Comparison of ENCODE assay signal across 8 mouse cellular contexts in the genomic region with DNA sequence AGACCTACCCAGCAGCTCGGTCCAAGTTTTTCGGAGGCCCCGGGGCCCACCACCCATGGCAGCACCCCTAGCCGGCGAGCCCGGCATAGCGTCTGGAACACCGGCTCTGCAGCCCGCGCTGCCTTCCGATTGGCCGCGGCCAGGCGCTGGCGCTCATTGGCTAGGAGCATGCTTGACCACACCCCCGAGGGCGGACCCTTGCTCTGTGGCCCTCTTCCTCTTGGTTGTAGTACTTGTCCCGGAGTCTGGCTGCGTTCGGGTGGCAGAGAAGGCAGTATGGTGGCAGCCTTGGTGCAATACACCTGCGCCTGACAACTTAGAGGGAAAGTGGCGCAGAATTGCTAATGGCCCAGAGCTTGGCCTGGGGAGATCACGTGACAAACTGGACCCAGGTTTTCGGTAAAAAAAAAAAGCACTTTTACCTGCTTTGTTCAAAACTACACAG. TPM values are rescaled to one million over a fixed set of nuclear protein-coding genes. Genes with fewer than 3 reads are reported as not detected.
A peak's percentile ranks its signal among the peaks of the same experiment; 100 is the strongest.
DNase-seq lines count a peak whose midpoint lies in the region; ATAC-seq and TF ChIP-seq lines count a peak whose summit lies in the region.

A gene (minus strand): TSS at position 110 of the 445 bp plus-strand sequence.

- H3K9me3 ChIP-seq in G1E (replicated peaks): no peaks in the 10 kb centered on the region
- H3K9me3 ChIP-seq in forebrain, embryonic 16.5 days (ENCODE audit: control insufficient read depth, low read length): no peaks in the 10 kb centered on the region
- no peaks in the 10 kb centered on the region for H3K9me3 ChIP-seq in lung, embryonic 14.5 days (ENCODE audit: low read depth, low read length)

- TF ChIP-seq CTCF in G1E (IDR thresholded peaks at IDR 0.05; ENCODE audit: low read depth, low read length): no peak
- peak; percentile 65 for TF ChIP-seq CTCF in layer of hippocampus, adult 2 months (conservative IDR thresholded peaks at IDR 0.05)
- no peak for TF ChIP-seq CTCF in lung, embryonic 14.5 days (IDR thresholded peaks at IDR 0.05; ENCODE audit: low read depth)
- TF ChIP-seq CTCF in olfactory bulb, adult 2 months (IDR thresholded peaks at IDR 0.05; ENCODE audit: insufficient read depth, low read depth, low read length): no peak
- TF ChIP-seq CTCF in thymus, adult 2 months (IDR thresholded peaks at IDR 0.05; ENCODE audit: borderline replicate concordance, control insufficient read depth, extremely low read depth, insufficient read depth, low read length, poor library complexity): peak; percentile 78

- no peak for TF ChIP-seq POLR2A in olfactory bulb, adult 2 months (IDR thresholded peaks at IDR 0.05; ENCODE audit: insufficient read depth, low read depth, low read length)
- peak; percentile 82 for TF ChIP-seq POLR2A in thymus, adult 2 months (IDR thresholded peaks at IDR 0.05; ENCODE audit: control insufficient read depth, extremely low read depth, insufficient read depth, low read length, poor library complexity)

- peak; percentile 98 for DNase-seq in G1E (ENCODE audit: low spot score)
- peak; percentile 93 to 97 for DNase-seq in cerebellum, adult 18-20 months
- peak; percentile 89 to 90 for DNase-seq in heart, postnatal 36 days
- DNase-seq in layer of hippocampus, adult 2 months (ENCODE audit: low spot score in 2 of 2): peak; percentile 87 to 89
- DNase-seq in lung, embryonic 14.5 days: peak; percentile 97
- peak; percentile 98 for DNase-seq in thymus, adult 2 months

- intact Hi-C loops in heart, postnatal 36 days (cut with DNase I): loop anchor here (2.0 kb wide), 1 partner anchor 104 kb away; a partner anchor contains a TSS

- no peak within 1 kb of the TSS for H3K27ac ChIP-seq in forebrain, embryonic 16.5 days (ENCODE audit: low read length)
- H3K27ac ChIP-seq in layer of hippocampus, adult 2 months: no peak within 1 kb of the TSS
- no peak within 1 kb of the TSS for H3K27ac ChIP-seq in lung, embryonic 14.5 days (ENCODE audit: low read depth)
- no peak within 1 kb of the TSS for H3K27ac ChIP-seq in olfactory bulb, adult 2 months (ENCODE audit: insufficient read depth, low read depth, low read length)
- no peak within 1 kb of the TSS for H3K27ac ChIP-seq in thymus, adult 2 months (ENCODE audit: control insufficient read depth, insufficient read depth, low read length)

- peak; percentile 95 for ATAC-seq in G1E (ENCODE audit: extremely low read depth, insufficient number of reproducible peaks, low FRiP score, poor library complexity, severe bottlenecking)
- ATAC-seq in forebrain, embryonic 16.5 days: peak; percentile 99
- peak; percentile 100 for ATAC-seq in lung, embryonic 14.5 days (ENCODE audit: insufficient read depth)

- H3K4me3 ChIP-seq in G1E (ENCODE audit: low read depth, low read length): peak within 1 kb of the TSS; percentile 78
- peak within 1 kb of the TSS; percentile 58 for H3K4me3 ChIP-seq in forebrain, embryonic 16.5 days (replicated peaks; ENCODE audit: low read length)
- H3K4me3 ChIP-seq in layer of hippocampus, adult 2 months: peak within 1 kb of the TSS; percentile 52
- peak within 1 kb of the TSS; percentile 66 for H3K4me3 ChIP-seq in lung, embryonic 14.5 days (ENCODE audit: low read depth, low read length)
- peak within 1 kb of the TSS; percentile 52 for H3K4me3 ChIP-seq in olfactory bulb, adult 2 months (ENCODE audit: insufficient read depth, low read depth, low read length)
- H3K4me3 ChIP-seq in thymus, adult 2 months (ENCODE audit: control insufficient read depth, insufficient read depth, low read length): peak within 1 kb of the TSS; percentile 59

- H3K4me1 ChIP-seq in G1E (ENCODE audit: insufficient read depth, low read depth, low read length): peaks cover 8% of the 10 kb centered on the region
- peaks cover 13% of the 10 kb centered on the region for H3K4me1 ChIP-seq in forebrain, embryonic 16.5 days (replicated peaks; ENCODE audit: control insufficient read depth, insufficient read depth, low read length)
- no peaks in the 10 kb centered on the region; the same call in 1 of the 2 replicates for H3K4me1 ChIP-seq in lung, embryonic 14.5 days (ENCODE audit: insufficient read depth)
- peaks cover 8% of the 10 kb centered on the region for H3K4me1 ChIP-seq in olfactory bulb, adult 2 months (ENCODE audit: control insufficient read depth, insufficient read depth, low read length)
- H3K4me1 ChIP-seq in thymus, adult 2 months (replicated peaks; ENCODE audit: control insufficient read depth, insufficient read depth, low read length): peaks cover 4% of the 10 kb centered on the region

- peaks cover 10% of the 10 kb centered on the region; the same call in 1 of the 2 replicates for H3K27me3 ChIP-seq in G1E (ENCODE audit: insufficient read depth, low read length)
- no peaks in the 10 kb centered on the region for H3K27me3 ChIP-seq in forebrain, embryonic 16.5 days (replicated peaks; ENCODE audit: control insufficient read depth, insufficient read depth, low read length)
- H3K27me3 ChIP-seq in lung, embryonic 14.5 days (ENCODE audit: insufficient read depth, low read length): no peaks in the 10 kb centered on the region
- H3K27me3 ChIP-seq in thymus, adult 2 months (ENCODE audit: control insufficient read depth, insufficient read depth, low read length): no peaks in the 10 kb centered on the region

- peak within 1 kb of the TSS; percentile 70 for H3K4me2 ChIP-seq in forebrain, embryonic 16.5 days (ENCODE audit: low read length)
- peak within 1 kb of the TSS; percentile 64 for H3K4me2 ChIP-seq in lung, embryonic 14.5 days

- 0% methylated on average over 24 of the region's 24 CpGs for WGBS in forebrain, embryonic 16.5 days
- WGBS in lung, embryonic 14.5 days: under 1% methylated on average over 24 of the region's 24 CpGs
- WGBS in olfactory bulb, adult 2 months: under 1% methylated on average over 24 of the region's 24 CpGs
- WGBS in thymus, adult 2 months: under 1% methylated on average over 24 of the region's 24 CpGs

- H3K9ac ChIP-seq in forebrain, embryonic 16.5 days (replicated peaks; ENCODE audit: low read depth, low read length): peak within 1 kb of the TSS; percentile 60
- peak within 1 kb of the TSS; percentile 67 for H3K9ac ChIP-seq in lung, embryonic 14.5 days

- peaks cover 19% of the 10 kb centered on the region for H3K36me3 ChIP-seq in G1E (replicated peaks)
- H3K36me3 ChIP-seq in forebrain, embryonic 16.5 days (ENCODE audit: control insufficient read depth, insufficient read depth): no peaks in the 10 kb centered on the region
- 0 out of 2 replicates have a peak, but pooled peaks cover 2% of the 10 kb centered on the region for H3K36me3 ChIP-seq in lung, embryonic 14.5 days (ENCODE audit: insufficient read depth)
- no peaks in the 10 kb centered on the region for H3K36me3 ChIP-seq in thymus, adult 2 months (ENCODE audit: control insufficient read depth, insufficient read depth, low read length)

RNA-seq across cellular contexts. Expression of the gene that starts here (rescaled TPM):
- total RNA-seq in G1E (2014; fragmentation: Nextera tagmentation) (21.2 and 30.3 TPM in 2 replicates), G1E (2017) (26.2 and 26.3 TPM in 2 replicates)
- polyA plus RNA-seq in G1E (2012): 48.7 and 50.9 TPM in 2 replicates
- 12.8 and 14.8 TPM in 2 replicates for polyA plus RNA-seq in forebrain, embryonic 16.5 days (2015; fragmentation: Nextera tagmentation; extraction: Ambion mirVana)
- 1 to 10 TPM; 1.7 to 3.4 TPM for total RNA-seq in heart, postnatal 36 days (2021)
- 1 to 10 TPM; 1.7 to 2.8 TPM for total RNA-seq in layer of hippocampus, adult 2 months (2021)
- polyA plus RNA-seq in lung, embryonic 14.5 days (2014; fragmentation: Nextera tagmentation; extraction: Ambion mirVana): 40.0 and 41.6 TPM in 2 replicates
- polyA plus RNA-seq in olfactory bulb, adult 2 months (2012; ENCODE audit: insufficient read depth, insufficient read length, low replicate concordance, missing spikeins): not detected in 2 replicates
- 84.5 and 97.2 TPM in 2 replicates for polyA plus RNA-seq in thymus, adult 2 months (2012; rRNA removed)

Comparison
In these comparisons a context has a peak if more than half of its experiments do, and no peak if none do; other contexts are left out.
1. RNA of the gene that starts here (total RNA-seq): 21.2 to 30.3 TPM in G1E; 1.7 to 3.4 TPM in heart, postnatal 36 days and 1.7 to 2.8 TPM in layer of hippocampus, adult 2 months; every median in the first group is over 4 times any median in the second.
2. RNA of the gene that starts here (polyA plus RNA-seq): 84.5 to 97.2 TPM in thymus, adult 2 months, 48.7 to 50.9 TPM in G1E, 40.0 to 41.6 TPM in lung, embryonic 14.5 days and 12.8 to 14.8 TPM in forebrain, embryonic 16.5 days; not detected in olfactory bulb, adult 2 months; every median in the first group is over 10 times any median in the second.
3. CTCF ChIP-seq: peak in layer of hippocampus, adult 2 months (single experiment) and thymus, adult 2 months (single experiment); none in G1E (single experiment), lung, embryonic 14.5 days (single experiment) and olfactory bulb, adult 2 months (single experiment).
4. Peak in every context shown above with its lines, with median percentiles within 50 percentile points of each other: ATAC-seq, DNase-seq and H3K4me3 ChIP-seq.